Mouse (Mus musculus) adrenal gland, adult (tissue): ENCODE results near the gene Lrrc15.
A peak's percentile ranks its signal among the peaks of the same experiment; 100 is the strongest.

Experiments used
- DNase-seq, 2 experiments: peaks; one replicate each; pipeline ENCODE4 v3.0.0; 2022 to 2023; ENCODE audit warnings: low spot score in 1 of 2; ENCODE audit not compliant: inconsistent age in 2 of 2

The Lrrc15 gene

GRCm38 (mm10) chr16:30282844-30283495, at the start of gene Lrrc15:
Gene Lrrc15 (minus strand): TSS chr16:30283256.
- DNase-seq, result peak; percentile 21 to 35

- peak in 1 of 2 experiments; percentile 47 for DNase-seq
Observed at GRCm38 (mm10) chr16:30314236-30314635, 31.2 kb upstream of the Lrrc15 start.

- DNase-seq, result no peak
Observed at GRCm38 (mm10) chr16:30310647-30311046, 27.6 kb upstream of the Lrrc15 start, which contains the start of gene Gp5. Gene Gp5 (minus strand): TSS chr16:30310779.

DNA sequence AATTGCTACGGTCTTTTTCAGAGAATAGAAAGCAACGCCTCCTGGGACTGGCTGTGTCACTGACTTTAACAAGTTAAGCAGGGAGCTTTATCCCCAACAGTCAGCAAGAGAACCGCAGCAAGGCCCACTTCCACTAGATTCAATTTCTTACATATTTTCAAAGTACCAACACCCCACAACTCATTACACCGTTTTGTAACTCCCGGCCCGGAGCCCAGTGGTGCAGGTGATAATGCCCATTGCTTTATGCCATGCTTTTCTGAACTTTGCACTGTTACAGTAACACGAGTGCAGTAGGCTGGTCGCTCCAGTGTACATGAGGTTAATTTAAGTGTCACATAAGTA, 27.1 kb upstream of the Lrrc15 start:
- DNase-seq, result no peak

- DNase-seq, result peak; percentile 8 to 64
Observed at GRCm38 (mm10) chr16:30309395-30310170, 26.5 kb upstream of the Lrrc15 start.

GRCm38 (mm10) chr16:30308616-30309394, 25.7 kb upstream of the Lrrc15 start:
- DNase-seq, result peak; percentile 28 to 64

- no peak for DNase-seq
Observed at GRCm38 (mm10) chr16:30307961-30308615, 25.0 kb upstream of the Lrrc15 start.

DNA sequence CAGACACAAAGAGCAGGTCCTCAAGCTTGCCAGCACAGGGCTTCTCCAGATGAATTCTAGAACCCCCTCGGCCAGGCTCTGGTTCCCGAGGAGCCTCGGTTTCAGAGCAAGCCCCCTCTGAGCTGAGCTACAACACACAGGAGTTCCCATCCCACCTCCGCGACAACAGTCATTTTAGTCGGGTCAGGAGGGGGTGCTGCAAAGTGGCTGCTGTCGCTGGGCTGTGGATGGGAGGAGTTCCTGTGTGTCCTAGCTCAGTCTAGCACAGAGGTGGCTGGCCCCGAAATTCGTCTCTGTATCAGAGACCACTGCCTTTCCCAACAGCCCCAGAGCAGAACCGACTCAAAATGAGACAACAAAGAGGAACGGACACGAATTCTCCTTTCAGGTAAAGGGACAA, 24.2 kb upstream of the Lrrc15 start:
- DNase-seq, result no peak

DNA sequence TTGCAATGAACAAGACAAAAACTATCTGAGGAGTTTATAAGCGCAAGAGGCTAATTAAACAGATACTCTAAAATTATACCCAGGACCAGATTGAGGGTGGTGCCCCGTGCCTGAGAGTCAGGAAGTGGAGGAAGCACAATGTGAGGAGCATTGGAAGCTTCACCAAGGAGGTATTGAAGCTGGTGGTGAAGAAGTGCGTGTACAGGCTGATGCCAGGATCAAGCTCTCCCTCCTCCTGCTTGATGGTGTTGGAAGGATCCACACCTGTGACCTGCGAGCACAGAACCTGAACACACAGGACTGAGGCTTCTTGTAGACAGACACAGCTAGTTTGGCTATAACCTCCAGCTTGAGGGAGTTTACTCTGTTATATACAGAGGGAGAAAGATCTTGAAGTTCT, 23.0 kb upstream of the Lrrc15 start:
- no peak for DNase-seq

DNA sequence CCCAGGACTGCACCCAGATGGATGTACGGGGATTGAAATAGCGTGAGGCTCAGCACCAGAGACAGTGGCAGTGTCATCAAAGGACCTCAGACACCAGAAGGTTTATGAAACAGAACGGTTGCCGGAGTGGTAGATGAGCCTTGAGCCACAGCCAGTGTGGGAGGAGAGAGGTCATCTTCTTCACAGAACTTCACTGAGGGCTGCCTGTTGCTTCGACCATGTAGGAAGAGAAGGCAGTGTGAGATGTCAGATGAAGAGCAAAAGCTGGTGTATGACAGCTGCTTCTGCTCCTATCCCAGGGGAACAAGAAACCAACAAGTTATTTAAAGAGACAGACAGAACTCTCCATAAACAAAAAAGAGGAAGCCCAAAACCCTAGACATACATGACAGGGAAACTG, 21.2 kb upstream of the Lrrc15 start:
- DNase-seq, result no peak

DNA sequence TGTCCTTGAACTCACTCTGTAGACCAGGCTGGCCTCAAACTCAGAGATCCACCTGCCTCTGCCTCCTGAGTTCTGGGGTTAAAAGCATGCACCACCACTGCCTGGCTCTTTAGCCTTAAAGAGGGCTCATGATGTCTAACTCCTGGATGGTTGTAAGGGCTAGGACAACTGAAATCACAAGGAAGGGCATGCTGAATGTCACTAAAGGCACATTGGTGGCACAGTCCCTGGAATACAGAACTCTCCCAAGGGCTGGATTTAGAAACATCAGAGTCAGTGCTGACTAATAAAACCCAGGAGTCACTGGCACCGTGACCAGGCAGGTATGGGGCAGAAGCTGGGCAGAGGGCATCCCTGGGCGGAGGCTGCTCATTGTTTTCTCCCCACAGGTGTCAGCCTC, 20.4 kb upstream of the Lrrc15 start:
- no peak for DNase-seq

GRCm38 (mm10) chr16:30302686-30303085, 19.6 kb upstream of the Lrrc15 start:
- no peak for DNase-seq

DNA sequence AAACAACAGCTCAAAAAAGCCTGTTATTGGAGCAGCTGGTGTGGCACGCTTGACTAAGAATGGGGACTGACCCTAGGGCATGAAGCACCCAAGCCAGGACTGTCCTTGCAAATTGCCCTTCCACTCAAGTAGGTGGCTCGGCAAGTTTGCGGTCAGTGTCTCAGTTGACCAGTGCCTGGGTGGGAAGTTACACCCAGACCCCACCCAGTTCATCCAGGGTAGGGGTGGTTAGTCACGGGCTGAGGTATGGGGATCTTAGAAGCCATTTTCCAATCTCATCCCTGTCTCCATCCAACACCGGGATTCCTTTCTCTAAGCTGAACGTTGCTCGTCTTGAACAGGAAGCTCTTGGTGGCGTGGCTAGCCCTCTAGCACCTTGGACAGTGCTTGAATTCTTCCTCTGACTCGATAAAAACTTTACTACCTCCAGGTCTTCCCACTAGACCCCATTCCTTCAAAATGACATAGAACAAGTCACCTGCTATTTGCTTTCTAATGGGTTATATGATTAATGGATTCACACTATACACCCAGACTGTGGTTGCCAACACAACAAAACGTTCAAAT, 16.7 kb upstream of the Lrrc15 start:
- DNase-seq, result no peak

DNA sequence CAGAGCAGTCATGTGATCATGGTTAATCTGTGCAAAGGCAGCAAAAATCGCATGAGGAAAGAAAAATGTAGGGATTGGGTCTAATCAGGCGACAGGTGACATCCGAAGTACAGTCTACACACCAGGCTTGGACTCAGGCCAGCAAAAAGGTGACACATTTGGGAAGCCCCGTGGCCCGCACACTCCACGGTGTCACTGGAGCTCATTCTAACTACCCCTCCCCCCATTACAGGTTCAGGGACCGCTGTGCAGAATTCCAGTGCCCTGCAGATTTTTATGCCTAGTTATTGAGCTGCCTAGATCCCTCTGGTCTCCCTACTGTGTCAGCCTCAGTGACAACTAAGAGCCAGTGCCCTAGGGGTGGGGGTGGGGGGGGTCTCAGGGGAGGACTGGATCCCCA, 14.4 kb upstream of the Lrrc15 start:
- DNase-seq, result no peak

DNA sequence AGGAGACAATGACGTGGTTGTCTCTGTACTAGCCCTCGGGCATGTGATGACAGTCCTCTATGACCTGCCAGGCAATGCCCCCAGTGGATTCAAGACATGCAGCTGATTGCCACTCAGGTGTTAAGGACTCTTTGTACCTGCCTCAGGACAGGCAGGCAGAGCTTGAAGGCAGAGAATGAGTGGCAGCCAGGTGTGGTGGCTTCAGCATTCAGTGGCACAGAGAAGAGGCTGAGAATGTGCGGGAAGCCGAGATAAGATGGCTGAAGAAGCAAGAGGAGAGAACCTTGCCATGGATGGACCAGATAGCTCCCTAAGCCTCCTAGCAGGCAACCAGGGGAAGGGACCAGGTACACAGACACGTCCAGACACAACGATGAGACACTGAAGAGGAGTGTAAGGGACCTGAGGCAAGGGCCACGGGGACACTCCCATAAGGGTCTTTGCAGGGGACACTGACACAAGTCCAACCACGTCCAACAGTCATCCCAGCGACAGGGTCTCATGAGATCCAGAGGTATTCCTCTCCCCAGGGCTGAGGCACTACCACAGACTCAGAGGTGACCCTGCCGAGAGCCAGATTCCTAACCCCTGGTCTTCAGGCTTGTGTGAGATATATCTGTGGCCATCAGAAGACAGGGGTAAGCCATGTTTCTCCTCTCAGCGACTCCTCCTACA, 13.7 kb upstream of the Lrrc15 start:
- no peak for DNase-seq

- DNase-seq, result no peak
Observed at GRCm38 (mm10) chr16:30295106-30295505, 12.1 kb upstream of the Lrrc15 start.

DNA sequence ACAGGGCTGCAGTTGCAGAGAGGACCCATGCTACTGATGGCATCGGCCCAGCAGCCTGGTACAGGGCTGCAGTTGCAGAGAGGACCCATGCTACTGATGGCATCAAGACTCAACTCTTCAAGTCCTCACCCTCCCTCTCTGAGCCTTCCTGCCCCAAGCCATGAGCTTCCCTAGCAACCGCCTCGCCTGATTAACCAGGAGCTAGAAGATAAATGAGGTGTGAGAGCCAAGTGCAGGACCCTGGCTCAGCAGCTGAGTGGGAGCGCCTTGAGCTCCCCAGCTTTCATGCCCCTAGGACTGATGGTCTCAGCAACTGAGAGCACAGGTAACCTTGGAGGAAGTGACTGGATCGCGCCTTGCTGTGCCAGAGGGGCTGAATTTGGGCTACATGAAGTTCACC, 7.4 kb upstream of the Lrrc15 start:
- DNase-seq, result no peak

DNA sequence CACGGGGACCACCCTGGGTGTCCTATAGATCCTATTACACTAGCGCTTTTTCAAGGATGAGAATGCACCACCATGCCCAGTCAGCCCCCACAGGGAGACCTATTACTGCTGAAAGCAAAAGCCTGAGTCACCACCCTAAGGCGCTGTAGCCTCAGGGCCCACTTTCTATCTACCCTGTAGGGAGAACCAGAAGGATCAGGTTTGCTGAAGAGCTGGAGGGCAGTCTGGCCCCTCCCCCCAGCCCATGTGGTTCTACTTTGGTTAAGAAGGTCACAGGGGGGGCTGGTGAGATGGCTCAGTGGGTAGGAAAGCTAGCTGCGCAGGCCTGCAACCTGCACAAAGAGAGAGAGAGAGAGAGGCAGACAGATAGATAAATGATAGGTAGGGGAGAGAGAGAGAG, 2.6 kb upstream of the Lrrc15 start:
- DNase-seq, result no peak

- peak in 1 of 2 experiments; percentile 56 for DNase-seq
Observed at GRCm38 (mm10) chr16:30283743-30284337, 784 bp upstream of the Lrrc15 start.

- DNase-seq, result no peak
Observed at GRCm38 (mm10) chr16:30280676-30281297, 2.3 kb downstream of the Lrrc15 start.
